Mouse (Mus musculus): ENCODE data around the gene Zfp444. TPM values are rescaled to one million over a fixed set of nuclear protein-coding genes. Genes with fewer than 3 reads are reported as not detected.
A peak's percentile ranks its signal among the peaks of the same experiment; 100 is the strongest.
"Not testable (repeated sequence)": the region's sequence is repeated elsewhere in the genome, so short reads cannot be mapped to it uniquely, and the experiment has no call there.

Gene Zfp444
- polyA plus RNA-seq, 1 experiment from 2014 or later, result 61.2 TPM

DNA sequence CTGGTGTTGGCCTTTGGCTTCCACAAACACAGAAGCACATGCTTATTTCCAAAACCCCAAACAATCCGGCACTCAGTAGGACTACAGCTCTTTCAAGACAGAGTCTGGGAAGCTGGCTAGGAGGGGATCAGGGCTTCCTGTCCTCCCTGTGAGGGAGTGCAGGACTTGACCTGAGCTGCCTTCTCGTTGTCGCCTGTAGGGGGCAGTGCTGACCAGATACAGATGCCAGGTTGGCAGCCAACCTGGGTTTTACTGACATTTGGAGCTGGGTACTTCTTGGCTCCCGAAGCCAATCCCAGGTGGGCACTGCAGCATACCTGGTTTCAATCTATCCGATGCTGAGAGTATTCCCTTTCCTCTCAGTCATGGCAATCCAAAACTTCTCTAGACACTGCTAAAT, 41.1 kb downstream of the Zfp444 start:
- DNase-seq (ENCODE audit: low spot score), result peak; percentile 7

DNA sequence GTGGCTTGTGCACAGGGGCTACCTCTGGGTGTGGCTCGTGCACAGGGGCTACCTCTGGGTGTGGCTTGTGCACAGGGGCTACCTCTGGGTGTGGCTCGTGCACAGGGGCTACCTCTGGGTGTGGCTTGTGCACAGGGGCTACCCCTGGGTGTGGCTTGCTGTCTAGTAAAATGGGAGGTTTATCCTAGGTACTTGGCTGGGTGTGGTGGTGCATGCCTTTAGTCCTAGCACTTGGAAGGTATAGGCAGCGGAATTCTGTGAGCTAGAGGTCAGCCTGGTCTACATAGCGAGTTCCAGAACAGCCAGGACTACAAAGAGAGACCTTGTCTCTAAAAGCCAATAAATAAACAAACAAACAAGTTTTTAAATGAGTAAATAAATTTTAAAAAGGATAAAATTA, 42.7 kb downstream of the Zfp444 start:
- DNase-seq (ENCODE audit: low spot score), result not testable (repeated sequence)

DNA sequence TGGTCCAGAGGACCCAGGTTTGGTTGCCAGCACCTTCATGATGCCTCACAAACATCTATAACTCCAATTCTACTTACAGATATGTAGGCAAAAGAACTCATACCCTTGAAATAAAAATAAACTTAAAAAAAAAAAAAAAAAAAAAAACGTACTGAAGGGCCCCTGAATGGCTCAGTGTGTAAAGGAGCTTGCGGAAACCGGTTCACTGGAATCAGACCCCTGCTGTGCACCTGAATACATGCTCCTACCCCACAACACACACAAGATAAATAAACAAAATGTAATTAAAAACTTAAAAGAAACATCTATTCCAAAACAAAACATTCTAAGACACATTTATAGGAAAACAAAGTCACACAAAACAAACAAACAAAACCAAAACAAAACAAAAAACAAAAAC, 48.1 kb downstream of the Zfp444 start:
- no peak for DNase-seq (ENCODE audit: low spot score)

- DNase-seq (ENCODE audit: low spot score), result no peak
These were observed 50.0 kb downstream of the Zfp444 start, which contains the start of gene Zscan5b for GRCm38 (mm10) chr7:6221978-6222377. Gene Zscan5b, plus strand, starts transcription at chr7:6222278.

GRCm38 (mm10) chr7:6228491-6228890, 56.5 kb downstream of the Zfp444 start:
- not testable (repeated sequence) for DNase-seq (ENCODE audit: low spot score)

GRCm38 (mm10) chr7:6239787-6240186, 67.8 kb downstream of the Zfp444 start:
- no peak for DNase-seq (ENCODE audit: low spot score)

GRCm38 (mm10) chr7:6240841-6241425, 68.9 kb downstream of the Zfp444 start:
- peak; percentile 43 for DNase-seq (ENCODE audit: low spot score)

Other genes with a start within 250 kb of the Zfp444 start
- not detected in 2 replicates for gene Vmn1r65, start 161.2 kb upstream of the Zfp444 start, polyA plus RNA-seq (2015; fragmentation: Nextera tagmentation; extraction: Ambion mirVana)
- not detected in 2 replicates for gene Nlrp4c, start 127.1 kb upstream of the Zfp444 start, polyA plus RNA-seq (2015; fragmentation: Nextera tagmentation; extraction: Ambion mirVana)
- gene Zfp787, start 16.2 kb upstream of the Zfp444 start, polyA plus RNA-seq (2015; fragmentation: Nextera tagmentation; extraction: Ambion mirVana), result 21.4 and 33.0 TPM in 2 replicates
- gene Galp, start 24.9 kb downstream of the Zfp444 start, polyA plus RNA-seq (2015; fragmentation: Nextera tagmentation; extraction: Ambion mirVana), result not detected in 2 replicates
- not detected in 2 replicates for gene Zscan5b, start 50.1 kb downstream of the Zfp444 start, polyA plus RNA-seq (2015; fragmentation: Nextera tagmentation; extraction: Ambion mirVana)
- gene Epp13, start 80.5 kb downstream of the Zfp444 start, polyA plus RNA-seq (2015; fragmentation: Nextera tagmentation; extraction: Ambion mirVana), result 0.21 TPM in 1 of 2 replicates, not detected in the other
- gene Zfp667, start 114.4 kb downstream of the Zfp444 start, polyA plus RNA-seq (2015; fragmentation: Nextera tagmentation; extraction: Ambion mirVana), result 11.5 TPM in 2 replicates
- gene Zfp583, start 159.1 kb downstream of the Zfp444 start, polyA plus RNA-seq (2015; fragmentation: Nextera tagmentation; extraction: Ambion mirVana), result 2.4 and 3.7 TPM in 2 replicates
- 0.21 and 0.42 TPM in 2 replicates for gene Gm3854, start 171.5 kb downstream of the Zfp444 start, polyA plus RNA-seq (2015; fragmentation: Nextera tagmentation; extraction: Ambion mirVana)
- gene Zfp78, start 191.1 kb downstream of the Zfp444 start, polyA plus RNA-seq (2015; fragmentation: Nextera tagmentation; extraction: Ambion mirVana), result 1.1 and 1.6 TPM in 2 replicates
- 1.9 and 2.0 TPM in 2 replicates for gene Zfp28, start 211.1 kb downstream of the Zfp444 start, polyA plus RNA-seq (2015; fragmentation: Nextera tagmentation; extraction: Ambion mirVana)
- gene Smim17, start 226.5 kb downstream of the Zfp444 start, polyA plus RNA-seq (2015; fragmentation: Nextera tagmentation; extraction: Ambion mirVana), result 0.35 TPM in 1 of 2 replicates, not detected in the other
- not detected in 2 replicates for gene Gm20715, start 238.1 kb downstream of the Zfp444 start, polyA plus RNA-seq (2015; fragmentation: Nextera tagmentation; extraction: Ambion mirVana)

Measured in thymus, postnatal 0 days (tissue).